Mouse (Mus musculus) heart, adult 8-10 months (tissue): Measurements from ENCODE around the gene Pim3. TPM values are rescaled to one million over a fixed set of nuclear protein-coding genes. Genes with fewer than 3 reads are reported as not detected.
"Not testable (repeated sequence)": the region's sequence is repeated elsewhere in the genome, so short reads cannot be mapped to it uniquely, and the experiment has no call there.

Experiments used
- DNase-seq: peaks from one replicate; pipeline ENCODE4 v3.0.0; 2022; ENCODE audit warnings: low spot score
- total RNA-seq, 4 experiments: library from RNA; stranded (reverse); gene quantifications; 2 replicates each; pipeline ENCODE4 v1.2.4; 2022

The Pim3 gene
- total RNA-seq = 100 to 1,000 TPM in 1 of 4 experiments, 10 to 100 TPM in 3; 70.8 to 183 (median 86.1) TPM

DNA sequence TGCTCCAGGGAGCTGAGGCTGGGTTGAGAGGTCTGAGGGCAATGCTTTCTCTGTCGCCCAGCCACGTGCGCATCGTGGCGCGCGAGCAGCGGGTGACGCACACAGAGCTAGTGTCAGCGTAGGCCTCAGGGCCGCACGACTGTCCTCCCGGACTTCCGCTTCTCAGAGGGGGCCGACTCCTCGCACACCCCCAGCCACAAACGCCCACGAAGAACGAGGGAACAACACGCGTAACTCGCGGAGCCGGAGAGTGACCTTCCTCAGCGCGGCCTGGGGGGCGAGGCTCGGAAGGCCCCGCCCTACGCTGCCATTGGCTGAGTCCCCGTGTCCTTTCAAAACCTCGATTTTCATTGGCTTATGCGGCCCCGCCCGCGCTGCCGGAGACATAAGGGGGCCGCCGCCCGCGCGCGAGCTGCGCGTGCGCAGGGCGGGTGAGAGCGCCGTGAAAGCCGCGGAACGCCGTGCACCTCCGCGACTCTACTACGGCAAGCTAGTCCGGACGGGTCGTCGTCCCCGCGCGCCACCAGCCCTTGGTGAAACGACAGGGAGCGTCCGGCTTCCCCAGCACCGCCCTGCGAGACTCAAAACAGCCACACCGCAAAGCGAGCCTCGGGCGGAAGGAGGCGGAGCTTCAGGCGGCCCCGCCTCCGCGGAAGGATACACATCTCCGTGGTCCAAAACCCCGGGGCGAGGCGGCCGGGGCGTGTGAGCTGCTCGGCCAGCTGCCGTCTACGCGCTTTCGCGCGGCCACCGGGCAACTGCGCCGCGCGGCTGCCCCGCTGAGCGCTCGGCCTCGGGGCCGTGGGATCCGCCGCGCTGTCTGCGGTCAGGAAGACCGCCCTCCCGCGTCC, at the start of gene Pim3:
Pim3 (plus strand) TSS at position 415 of the 851 bp plus-strand sequence.
- DNase-seq = peak; percentile 97

DNA sequence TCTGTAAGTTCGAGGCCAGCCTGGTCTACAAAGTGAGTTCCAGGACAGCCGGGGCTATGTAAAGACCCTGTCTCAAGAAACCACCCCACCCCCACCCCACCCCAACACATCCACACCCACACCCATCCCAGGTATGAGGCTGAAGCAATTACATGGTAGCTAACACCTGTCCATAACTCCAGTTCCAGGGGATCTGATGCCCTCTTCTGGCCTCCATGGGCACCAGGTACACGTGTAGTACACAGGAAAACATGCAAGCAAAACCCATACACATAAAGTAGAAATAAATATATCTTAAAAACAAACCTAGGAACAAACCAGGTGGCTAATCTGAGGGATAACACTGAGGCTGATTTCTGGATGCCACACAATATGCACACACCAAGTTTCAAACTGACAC, 48.7 kb upstream of the Pim3 start:
- no peak for DNase-seq

DNA sequence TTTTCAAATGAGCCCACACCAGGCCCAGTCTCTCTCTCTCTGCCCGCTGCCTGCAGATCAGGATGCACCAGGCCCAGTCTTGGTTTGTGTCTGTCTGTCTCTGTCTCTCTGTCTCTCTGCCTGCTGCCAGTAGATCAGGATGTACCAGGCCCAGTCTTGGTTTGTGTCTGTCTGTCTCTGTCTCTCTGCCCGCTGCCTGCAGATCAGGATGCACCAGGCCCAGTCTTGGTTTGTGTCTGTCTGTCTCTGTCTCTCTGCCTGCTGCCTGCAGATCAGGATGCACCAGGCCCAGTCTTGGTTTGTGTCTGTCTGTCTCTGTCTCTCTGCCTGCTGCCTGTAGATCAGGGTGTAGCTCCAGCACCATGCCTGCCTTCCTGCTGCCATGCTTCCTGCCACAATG, 48.1 kb upstream of the Pim3 start:
- DNase-seq = not testable (repeated sequence)

GRCm38 (mm10) chr15:88814411-88815047, 47.5 kb upstream of the Pim3 start:
- DNase-seq = no peak

DNA sequence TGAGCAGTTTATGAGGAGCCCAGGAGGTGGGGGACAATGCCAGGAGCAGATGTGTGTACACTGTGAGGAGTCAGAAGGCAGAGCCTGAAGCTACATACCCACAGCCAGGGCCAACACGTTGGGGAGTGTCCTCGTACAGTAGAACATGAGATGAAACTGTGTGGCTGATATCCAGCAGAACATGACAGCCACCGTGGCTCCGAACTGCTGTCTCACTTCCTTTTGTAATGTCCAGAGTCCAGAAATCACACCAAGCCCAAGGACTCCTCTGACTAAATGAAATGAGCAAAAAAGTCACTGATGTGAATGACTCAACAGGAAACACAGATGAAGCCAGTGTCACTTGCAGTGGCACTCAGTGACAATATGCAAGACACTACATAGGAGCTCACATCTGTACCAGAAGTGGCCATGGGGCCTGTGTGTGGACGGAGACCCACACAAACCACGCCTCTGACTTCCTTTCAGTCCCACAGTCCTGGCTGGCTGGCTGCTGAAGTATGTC, 46.7 kb upstream of the Pim3 start:
- DNase-seq = no peak

GRCm38 (mm10) chr15:88819026-88819905, 42.7 kb upstream of the Pim3 start, which contains the start of the genes Alg12 and Creld2:
Gene Alg12, minus strand, starts transcription at chr15:88819318.
Gene Creld2, plus strand, starts transcription at chr15:88819646.
- peak; percentile 100 for DNase-seq

DNA sequence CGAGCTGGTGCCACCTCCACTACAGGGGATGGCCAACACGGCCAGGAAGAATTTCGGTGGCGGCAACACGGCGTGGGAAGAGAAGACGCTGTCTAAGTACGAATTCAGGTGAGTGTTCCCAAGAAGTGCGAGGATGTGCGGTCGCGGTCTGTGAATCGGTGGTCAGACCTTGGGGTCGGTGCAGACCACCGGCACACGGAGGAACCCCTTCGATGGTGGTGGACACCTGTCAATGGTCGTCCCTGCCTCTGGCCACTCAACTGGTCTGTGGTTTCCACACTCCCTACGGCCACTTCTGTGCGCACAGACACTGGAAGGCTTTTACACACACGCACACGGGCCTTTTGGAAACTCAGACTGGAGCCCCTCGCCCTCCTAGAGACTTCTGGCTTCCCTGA, 42.1 kb upstream of the Pim3 start:
- no peak for DNase-seq

DNA sequence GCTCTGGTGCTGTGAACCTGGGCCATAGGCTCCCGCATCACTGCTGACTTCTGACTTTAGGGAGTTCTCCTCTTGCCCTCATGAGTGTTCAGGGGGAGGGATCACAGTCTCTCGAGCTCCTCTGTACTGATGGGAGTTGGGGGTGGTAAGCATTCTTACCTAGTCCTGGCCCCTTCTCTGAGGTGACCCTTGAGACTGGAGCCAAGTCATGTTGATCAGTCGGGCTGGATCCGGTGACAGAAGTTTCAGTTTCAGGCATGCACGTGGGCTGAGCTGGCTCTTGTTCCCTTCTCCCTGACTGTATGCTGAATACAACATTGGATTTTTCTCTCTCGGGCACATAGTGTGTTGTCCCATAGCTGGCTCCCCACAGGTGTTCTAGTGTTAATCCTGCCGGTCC, 40.6 kb upstream of the Pim3 start:
- DNase-seq = no peak

DNA sequence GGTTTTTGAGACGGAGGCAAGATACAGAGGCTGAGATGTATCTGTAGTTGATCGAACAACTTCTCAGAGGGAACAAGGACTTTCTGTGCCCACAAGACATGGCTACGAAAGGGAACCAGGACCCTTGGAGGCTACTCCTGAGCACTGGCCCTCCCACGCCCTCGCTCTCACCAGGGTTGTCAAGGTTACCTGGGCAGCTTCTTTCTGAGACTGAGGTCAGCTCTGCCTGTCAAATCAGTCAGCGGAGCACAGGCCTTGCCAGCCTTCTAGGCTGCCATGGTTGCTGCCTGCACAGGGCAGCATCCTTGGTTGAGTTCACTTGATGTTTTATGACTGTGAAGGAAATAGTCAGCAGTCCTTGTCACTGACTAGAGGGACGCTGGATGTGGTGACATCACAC, 39.5 kb upstream of the Pim3 start:
- DNase-seq = no peak

DNA sequence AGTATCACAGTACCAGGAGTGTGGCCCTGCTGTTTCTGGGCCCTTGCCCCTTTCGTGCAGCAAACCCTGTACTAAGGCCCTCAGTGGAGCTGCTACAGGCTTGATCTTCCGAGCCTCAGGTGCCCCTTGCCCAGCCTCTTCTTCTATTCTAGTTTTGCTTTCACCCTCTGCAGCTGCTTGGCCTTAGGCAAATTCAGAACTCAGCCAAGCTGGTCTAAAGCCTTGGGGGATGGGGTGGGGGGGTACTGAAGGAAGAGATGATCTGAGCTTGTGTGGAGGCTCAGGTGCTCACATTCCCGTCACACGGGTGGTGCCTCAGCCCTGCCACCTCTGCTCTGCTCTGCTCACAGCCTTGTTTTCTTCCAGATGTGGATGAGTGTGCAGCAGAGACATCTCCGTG, 38.6 kb upstream of the Pim3 start:
- no peak for DNase-seq

- no peak for DNase-seq
These were observed 34.5 kb upstream of the Pim3 start for GRCm38 (mm10) chr15:88827466-88827865.

- DNase-seq = peak; percentile 72
These were observed 33.8 kb upstream of the Pim3 start for GRCm38 (mm10) chr15:88827991-88828799.

DNA sequence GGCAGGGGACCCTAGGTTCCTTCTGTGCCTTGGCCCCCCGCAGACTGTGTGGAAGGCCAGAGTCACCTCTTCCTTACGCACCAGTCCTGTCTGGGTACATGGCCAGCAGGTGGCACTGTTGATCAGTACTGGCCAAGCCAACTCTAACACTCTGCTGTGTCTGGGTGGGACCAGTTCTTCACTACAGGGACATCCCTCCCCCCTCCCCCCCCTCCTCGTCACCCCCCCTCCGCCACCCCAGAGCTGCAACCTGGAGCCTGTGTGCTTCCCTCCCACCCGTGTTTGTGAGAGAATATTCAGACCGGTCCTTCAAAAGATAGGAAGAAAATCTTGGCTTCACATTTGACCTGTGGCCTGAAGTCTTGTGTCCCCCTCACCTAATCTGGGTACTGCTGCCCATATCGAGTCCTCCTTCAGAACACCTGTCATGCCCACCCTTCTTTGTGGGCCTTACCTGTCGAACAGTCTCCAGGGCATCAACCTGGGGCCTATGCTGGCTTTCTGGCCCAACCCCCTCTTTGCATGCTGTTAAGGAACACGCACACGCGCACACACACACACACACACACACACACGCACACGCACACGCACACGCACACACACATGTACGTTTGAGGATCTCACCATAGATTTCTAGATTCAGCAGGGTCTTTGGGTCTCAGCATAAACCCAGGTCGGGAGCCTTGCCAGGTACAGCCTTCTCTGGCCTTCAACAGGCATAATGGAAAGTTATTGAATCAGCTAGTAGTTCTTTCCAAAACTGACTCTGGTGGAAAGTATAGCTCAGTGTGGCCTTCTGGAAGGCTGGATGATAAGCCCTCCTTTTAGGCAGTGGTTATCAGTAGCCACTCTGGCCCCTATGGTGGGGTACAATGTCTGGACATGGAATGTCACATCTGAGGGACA, 32.9 kb upstream of the Pim3 start:
- DNase-seq = peak; percentile 91

DNA sequence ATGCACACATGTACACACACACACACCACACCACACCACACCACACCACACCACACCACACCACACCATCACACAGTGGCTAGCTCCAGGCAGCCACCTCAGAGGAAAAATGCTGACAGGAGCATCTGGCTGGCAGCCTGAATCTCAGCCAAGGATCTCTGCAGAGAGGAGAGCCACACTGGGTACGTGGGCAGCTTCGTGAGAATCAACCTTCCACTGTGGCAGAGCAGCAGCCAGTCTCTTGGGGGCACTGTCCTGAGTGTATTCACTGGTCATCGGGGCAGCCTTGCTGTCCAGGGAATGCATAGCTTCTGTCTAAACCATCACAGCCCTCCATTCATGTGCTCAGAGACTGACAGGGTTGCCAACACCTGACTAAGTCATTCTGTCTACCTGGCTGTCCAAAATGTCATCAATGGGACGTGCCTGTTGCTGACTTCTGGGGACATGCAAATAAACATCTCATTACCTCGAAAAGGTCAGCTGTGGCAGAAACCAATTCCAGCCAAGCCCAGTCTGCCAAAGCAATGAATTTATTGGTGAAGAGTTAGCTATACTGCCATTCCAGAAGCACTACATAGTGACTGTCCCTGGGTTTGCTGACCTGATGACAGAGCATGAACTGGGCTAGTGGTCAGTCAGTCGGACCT, 32.1 kb upstream of the Pim3 start:
- no peak for DNase-seq

GRCm38 (mm10) chr15:88830696-88831095, 31.3 kb upstream of the Pim3 start:
- DNase-seq = no peak

- peak; percentile 78 for DNase-seq
These were observed 30.5 kb upstream of the Pim3 start for GRCm38 (mm10) chr15:88831482-88831881.

GRCm38 (mm10) chr15:88832536-88832935, 29.4 kb upstream of the Pim3 start:
- DNase-seq = no peak

GRCm38 (mm10) chr15:88836031-88836430, 26.0 kb upstream of the Pim3 start:
- DNase-seq = no peak

GRCm38 (mm10) chr15:88836571-88836970, 25.4 kb upstream of the Pim3 start:
- no peak for DNase-seq
